ENCODE assay signal across 10 mouse cellular contexts in the genomic region with DNA sequence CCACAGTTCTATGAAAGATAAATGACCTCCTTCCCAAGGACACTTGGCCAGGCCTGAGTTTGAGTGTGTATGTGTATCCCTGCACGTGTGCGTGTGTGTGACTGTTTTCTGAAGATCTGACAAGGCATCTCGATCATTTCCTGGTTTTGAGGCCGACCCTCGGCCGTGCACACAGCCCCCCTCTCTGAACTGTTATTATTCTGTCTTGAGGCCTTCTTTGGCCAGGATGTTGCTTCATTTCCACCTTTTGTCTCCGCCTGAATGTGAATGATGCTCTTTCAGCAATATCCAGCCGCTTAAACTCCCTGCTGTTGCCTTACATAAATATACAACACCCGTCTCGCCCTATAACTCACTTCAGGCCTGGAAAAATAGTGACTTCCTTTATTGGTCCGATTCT. TPM values are rescaled to one million over a fixed set of nuclear protein-coding genes. Genes with fewer than 3 reads are reported as not detected.
A peak's percentile ranks its signal among the peaks of the same experiment; 100 is the strongest.
DNase-seq lines count a peak whose midpoint lies in the region; ATAC-seq lines count a peak whose summit lies in the region.
"Had no signal": no experiment of that assay in that cellular context is flagged by ENCODE, and none has a peak within 500 bp of the region (broad histone marks: within the 10 kb centered on the region; RNA-seq: fewer than 3 reads in every experiment).

No protein-coding gene starts in this region.

- H3K36me3 ChIP-seq in heart, embryonic 10.5 days = no peaks in the 10 kb centered on the region
- no peaks in the 10 kb centered on the region for H3K36me3 ChIP-seq in heart, embryonic 12.5 days
- H3K36me3 ChIP-seq: limb, embryonic 13.5 days had no signal

- peaks cover 5% of the 10 kb centered on the region for H3K4me1 ChIP-seq in heart, embryonic 10.5 days
- no peaks in the 10 kb centered on the region for H3K4me1 ChIP-seq in heart, embryonic 12.5 days (replicated peaks)

- no peak overlapping the region for H3K4me3 ChIP-seq in heart, embryonic 10.5 days
- H3K4me3 ChIP-seq in heart, embryonic 12.5 days = no peak overlapping the region
- H3K4me3 ChIP-seq: limb, embryonic 13.5 days had no signal

- peak; percentile 68 for ATAC-seq in heart, embryonic 12.5 days (ENCODE audit: insufficient number of reproducible peaks, low FRiP score)
- no peak for ATAC-seq in inflammation-experienced regulatory T-cells, adult 6 months

- WGBS in heart, embryonic 10.5 days = 60% methylated on average over 11 of the region's 11 CpGs
- WGBS in heart, embryonic 12.5 days = 45% methylated on average over 11 of the region's 11 CpGs

- H3K27me3 ChIP-seq in heart, embryonic 10.5 days (ENCODE audit: insufficient read depth, poor library complexity, severe bottlenecking) = no peaks in the 10 kb centered on the region
- H3K27me3 ChIP-seq in heart, embryonic 12.5 days (replicated peaks) = no peaks in the 10 kb centered on the region
- H3K27me3 ChIP-seq: limb, embryonic 13.5 days had no signal

- H3K9me3 ChIP-seq in heart, embryonic 10.5 days = no peaks in the 10 kb centered on the region
- H3K9me3 ChIP-seq in heart, embryonic 12.5 days (replicated peaks) = no peaks in the 10 kb centered on the region
- H3K9me3 ChIP-seq: limb, embryonic 13.5 days had no signal

- no peak overlapping the region for H3K9ac ChIP-seq in heart, embryonic 12.5 days
- H3K9ac ChIP-seq: limb, embryonic 13.5 days had no signal

- peak; percentile 98 for DNase-seq in heart, adult 11 months
- no peak for DNase-seq in heart, embryonic 10.5 days (ENCODE audit: low spot score)
- peak; percentile 68 for DNase-seq in kidney, postnatal 10 days
- DNase-seq in mesoderm, embryonic 11.5 days (ENCODE audit: low read depth, low spot score) = peak; percentile 52
- no peak for DNase-seq in retina, postnatal 1 day
- no peak for DNase-seq in right cerebral cortex, postnatal 4 days

- H3K4me2 ChIP-seq in heart, embryonic 12.5 days = no peak overlapping the region
- H3K4me2 ChIP-seq: limb, embryonic 13.5 days had no signal

- H3K27ac ChIP-seq in heart, embryonic 10.5 days = no peak overlapping the region
- no peak overlapping the region for H3K27ac ChIP-seq in heart, embryonic 12.5 days (ENCODE audit: poor library complexity, severe bottlenecking)
- H3K27ac ChIP-seq: limb, embryonic 13.5 days had no signal

RNA-seq across cellular contexts. Expression of gene Gm10295, which starts 39.9 kb away (rescaled TPM):
- polyA plus RNA-seq in heart, embryonic 10.5 days (2016; fragmentation: Nextera tagmentation; extraction: Ambion mirVana) = not detected in 2 replicates
- polyA plus RNA-seq in heart, embryonic 12.5 days (2016; fragmentation: Nextera tagmentation; extraction: Ambion mirVana) = not detected in 2 replicates
- polyA plus RNA-seq in inflammation-experienced regulatory T-cells, adult 6 months (2017; shearing (Covaris generic)) = under 1 TPM in 1 of 3 experiments, not detected in 2; 0.27 TPM
- polyA plus RNA-seq: C2C12; limb, embryonic 13.5 days had no signal

Comparison
In these comparisons a context has a peak if more than half of its experiments do, and no peak if none do; other contexts are left out.
1. DNase-seq: peak in heart, adult 11 months (single experiment), kidney, postnatal 10 days (single experiment) and mesoderm, embryonic 11.5 days (single experiment); none in heart, embryonic 10.5 days (single experiment), retina, postnatal 1 day (single experiment) and right cerebral cortex, postnatal 4 days (single experiment).